Mouse (Mus musculus): ENCODE results near the gene Drosha. TPM values are rescaled to one million over a fixed set of nuclear protein-coding genes. Genes with fewer than 3 reads are reported as not detected.
A peak's percentile ranks its signal among the peaks of the same experiment; 100 is the strongest.
"Not testable (repeated sequence)": the region's sequence is repeated elsewhere in the genome, so short reads cannot be mapped to it uniquely, and the experiment has no call there.

The Drosha gene
- polyA plus RNA-seq (2015; fragmentation: Nextera tagmentation; extraction: Ambion mirVana): 50.0 and 53.8 TPM in 2 replicates

DNA sequence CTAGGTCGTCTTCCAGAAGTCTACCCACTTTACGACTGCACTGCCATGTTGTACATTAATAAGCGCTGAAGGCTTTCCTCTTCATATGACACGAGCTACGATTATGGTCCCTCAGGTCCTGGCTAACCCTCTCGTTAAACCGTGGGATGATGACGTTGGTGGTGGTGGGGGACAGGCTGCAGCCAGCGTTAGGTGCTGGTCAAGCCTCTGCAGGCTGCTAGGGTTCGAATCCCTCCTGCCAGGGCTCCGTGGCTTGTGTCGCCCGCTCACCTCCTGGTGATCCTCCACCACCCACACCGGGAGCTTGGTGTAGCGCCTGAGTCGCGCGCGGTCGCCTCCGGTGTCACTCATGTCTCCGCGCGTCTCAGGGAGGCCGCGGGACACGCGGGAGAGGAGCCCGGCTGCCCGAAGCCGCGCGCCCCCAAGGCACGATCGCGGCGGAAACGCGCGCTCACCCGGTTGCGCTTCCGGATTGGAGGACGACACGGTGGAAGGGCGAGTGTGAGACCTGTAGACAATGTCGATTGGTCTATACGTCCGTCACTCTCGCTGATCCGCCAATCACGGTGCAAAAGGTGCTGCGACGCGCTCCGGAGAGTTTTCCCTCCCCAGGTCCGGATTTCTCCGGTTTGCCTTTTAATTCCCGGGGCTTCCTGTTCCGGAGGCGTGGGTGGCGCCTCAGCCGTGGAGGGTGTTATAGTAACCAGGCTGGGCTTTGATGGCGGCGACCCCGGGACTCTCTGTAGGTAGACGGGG is at the start of gene Drosha, which contains the start of gene 6030458C11Rik:
Drosha (plus strand) TSS at position 619 of the 756 bp plus-strand sequence.
6030458C11Rik (minus strand) TSS at position 453 of the 756 bp plus-strand sequence.
- Histone ChIP-seq H3K9me3 (no peaks in the 10 kb centered on the region), H3K27ac (peak within 1 kb of the TSS; percentile 90), H3K36me3 (peaks cover 44% of the 10 kb centered on the region), H3K27me3 (no peaks in the 10 kb centered on the region), H3K4me3 (peak within 1 kb of the TSS; percentile 80), H3K4me2 (peak within 1 kb of the TSS; percentile 76), H3K9ac (peak within 1 kb of the TSS; percentile 94), H3K4me1 (replicated peaks) (peaks cover 25% of the 10 kb centered on the region)
- WGBS: under 1% methylated on average over 67 of the region's 67 CpGs
- peak; percentile 100 for ATAC-seq (ENCODE audit: low FRiP score)

DNA sequence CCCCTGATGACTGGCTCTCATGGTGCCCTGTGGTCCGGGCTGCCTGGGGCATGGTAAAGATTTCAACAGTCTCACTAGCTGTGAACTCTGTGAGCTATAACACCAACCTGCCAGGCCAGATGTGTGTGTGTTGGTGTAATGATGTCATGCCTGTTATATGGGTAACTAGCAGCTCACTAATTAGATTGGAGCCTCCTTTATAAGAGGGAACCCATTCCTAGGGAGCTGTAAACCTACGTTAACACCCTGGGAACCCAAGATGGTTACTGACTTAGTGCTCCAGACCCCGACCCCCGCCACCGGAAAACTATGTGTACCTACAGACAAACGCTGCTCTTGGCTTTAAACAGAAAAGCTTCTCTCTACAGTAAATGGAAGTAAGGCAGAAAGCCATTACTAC is 43.3 kb upstream of the Drosha start:
- H3K9me3 ChIP-seq: no peaks in the 10 kb centered on the region

GRCm38 (mm10) chr15:12781729-12782326 is 42.8 kb upstream of the Drosha start:
- no peak overlapping the region for H3K4me3 ChIP-seq
- no peak overlapping the region for H3K27ac ChIP-seq
- H3K4me1 ChIP-seq (replicated peaks): no peaks in the 10 kb centered on the region
- no peak overlapping the region for H3K4me2 ChIP-seq
- H3K9ac ChIP-seq: no peak overlapping the region
- WGBS: 81% methylated on average over 13 of the region's 16 CpGs
- no peaks in the 10 kb centered on the region for H3K9me3 ChIP-seq
- ATAC-seq (ENCODE audit: low FRiP score): no peak
- no peaks in the 10 kb centered on the region for H3K36me3 ChIP-seq
- no peaks in the 10 kb centered on the region for H3K27me3 ChIP-seq

More for the DNA sequence above, 43.3 kb upstream of the Drosha start:
- H3K4me3 ChIP-seq: no peak overlapping the region
- no peak overlapping the region for H3K4me2 ChIP-seq
- no peak overlapping the region for H3K27ac ChIP-seq
- no peaks in the 10 kb centered on the region for H3K27me3 ChIP-seq
- no peak overlapping the region for H3K9ac ChIP-seq
- ATAC-seq (ENCODE audit: low FRiP score): no peak
- WGBS: 87% methylated on average over 6 of the region's 6 CpGs
- H3K36me3 ChIP-seq: no peaks in the 10 kb centered on the region
- H3K4me1 ChIP-seq (replicated peaks): no peaks in the 10 kb centered on the region

DNA sequence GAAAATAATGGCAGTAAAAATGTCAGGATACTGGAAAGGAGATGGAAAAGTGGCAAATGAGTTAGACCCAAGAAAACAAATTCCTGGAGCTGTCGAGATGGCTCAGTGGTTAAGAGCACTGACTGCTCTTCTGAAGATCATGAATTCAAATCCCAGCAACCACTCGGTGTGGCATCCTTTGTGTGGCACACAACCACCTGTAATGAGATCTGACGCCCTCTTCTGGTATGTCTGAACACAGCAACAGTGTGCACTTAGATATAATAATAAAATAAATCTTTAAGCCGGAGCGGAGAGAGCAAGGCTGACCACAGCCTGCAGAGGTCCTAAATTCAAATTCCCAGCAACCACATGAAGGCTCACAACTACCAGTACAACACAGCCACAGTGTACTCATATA is 36.1 kb upstream of the Drosha start:
- no peak overlapping the region for H3K9ac ChIP-seq
- 76% methylated on average over 5 of the region's 5 CpGs for WGBS
- no peak for ATAC-seq (ENCODE audit: low FRiP score)
- no peaks in the 10 kb centered on the region for H3K4me1 ChIP-seq (replicated peaks)
- no peaks in the 10 kb centered on the region for H3K27me3 ChIP-seq
- no peak overlapping the region for H3K4me2 ChIP-seq
- H3K4me3 ChIP-seq: no peak overlapping the region
- no peaks in the 10 kb centered on the region for H3K9me3 ChIP-seq
- no peak overlapping the region for H3K27ac ChIP-seq
- H3K36me3 ChIP-seq: no peaks in the 10 kb centered on the region

DNA sequence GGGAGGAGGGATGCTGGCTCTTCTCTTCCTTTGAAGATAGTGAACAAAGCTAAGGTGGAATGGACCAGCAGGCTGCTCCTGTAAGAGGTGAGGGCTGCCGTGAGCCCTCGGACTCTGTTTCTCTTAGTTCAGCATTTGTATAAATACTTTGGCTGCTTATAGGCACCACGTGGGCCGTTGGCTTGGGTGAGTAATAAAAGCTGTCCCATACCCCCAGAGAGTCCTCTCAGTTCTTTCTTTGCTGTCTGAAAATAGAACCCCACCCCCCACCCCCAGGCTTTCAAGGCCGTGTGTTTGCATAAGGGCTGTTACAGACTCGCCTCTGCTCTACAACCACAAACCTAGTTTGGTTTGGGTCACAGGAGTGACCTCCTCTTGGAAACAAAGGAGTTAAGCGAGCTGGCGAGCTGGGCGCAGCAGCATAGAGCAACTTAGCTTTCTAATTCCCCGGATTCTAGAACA is 35.2 kb upstream of the Drosha start:
- H3K36me3 ChIP-seq: no peaks in the 10 kb centered on the region
- H3K4me1 ChIP-seq (replicated peaks): no peaks in the 10 kb centered on the region
- ATAC-seq (ENCODE audit: low FRiP score): no peak; the same call in 1 of the 2 replicates
- 25% methylated on average over 10 of the region's 10 CpGs for WGBS
- H3K9me3 ChIP-seq: no peaks in the 10 kb centered on the region
- H3K27me3 ChIP-seq: no peaks in the 10 kb centered on the region
- no peak overlapping the region for H3K4me3 ChIP-seq
- no peak overlapping the region; the same call in 1 of the 2 replicates for H3K9ac ChIP-seq
- H3K4me2 ChIP-seq: no peak overlapping the region
- no peak overlapping the region for H3K27ac ChIP-seq

GRCm38 (mm10) chr15:12794311-12794710 is 30.3 kb upstream of the Drosha start:
- Histone ChIP-seq H3K4me3 (no peak overlapping the region), H3K36me3 (no peaks in the 10 kb centered on the region), H3K4me1 (replicated peaks) (no peaks in the 10 kb centered on the region), H3K27ac (no peak overlapping the region), H3K9ac (no peak overlapping the region), H3K9me3 (no peaks in the 10 kb centered on the region), H3K4me2 (no peak overlapping the region), H3K27me3 (no peaks in the 10 kb centered on the region)
- ATAC-seq (ENCODE audit: low FRiP score): no peak
- WGBS: 54% methylated on average over 6 of the region's 6 CpGs

DNA sequence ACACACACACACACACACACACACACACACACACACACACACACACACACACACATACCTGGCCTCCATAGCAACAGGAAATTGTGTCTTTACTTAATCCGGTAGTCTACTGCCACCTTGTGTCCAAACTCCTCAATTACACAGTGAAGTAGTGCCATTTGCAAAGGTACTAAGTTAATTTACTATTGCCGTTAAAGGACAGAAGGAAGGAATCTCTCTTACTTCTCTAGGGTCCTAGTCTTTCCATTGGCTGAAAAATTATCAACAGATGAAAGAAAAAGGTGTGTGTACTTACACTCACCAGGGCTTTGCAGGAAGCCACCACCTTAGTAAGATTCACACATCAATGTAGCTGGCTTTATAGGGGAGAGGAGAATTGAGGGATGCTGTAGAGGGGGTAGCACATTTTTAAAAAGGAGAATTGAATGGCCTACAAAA is 29.1 kb upstream of the Drosha start:
- no peak overlapping the region for H3K27ac ChIP-seq
- H3K4me3 ChIP-seq: no peak overlapping the region
- H3K36me3 ChIP-seq: no peaks in the 10 kb centered on the region
- no peak overlapping the region for H3K4me2 ChIP-seq
- ATAC-seq (ENCODE audit: low FRiP score): peak; percentile 67
- H3K4me1 ChIP-seq (replicated peaks): no peaks in the 10 kb centered on the region
- no peaks in the 10 kb centered on the region for H3K27me3 ChIP-seq
- H3K9ac ChIP-seq: no peak overlapping the region
- WGBS: 2% methylated on average over 2 of the region's 2 CpGs
- H3K9me3 ChIP-seq: no peaks in the 10 kb centered on the region

DNA sequence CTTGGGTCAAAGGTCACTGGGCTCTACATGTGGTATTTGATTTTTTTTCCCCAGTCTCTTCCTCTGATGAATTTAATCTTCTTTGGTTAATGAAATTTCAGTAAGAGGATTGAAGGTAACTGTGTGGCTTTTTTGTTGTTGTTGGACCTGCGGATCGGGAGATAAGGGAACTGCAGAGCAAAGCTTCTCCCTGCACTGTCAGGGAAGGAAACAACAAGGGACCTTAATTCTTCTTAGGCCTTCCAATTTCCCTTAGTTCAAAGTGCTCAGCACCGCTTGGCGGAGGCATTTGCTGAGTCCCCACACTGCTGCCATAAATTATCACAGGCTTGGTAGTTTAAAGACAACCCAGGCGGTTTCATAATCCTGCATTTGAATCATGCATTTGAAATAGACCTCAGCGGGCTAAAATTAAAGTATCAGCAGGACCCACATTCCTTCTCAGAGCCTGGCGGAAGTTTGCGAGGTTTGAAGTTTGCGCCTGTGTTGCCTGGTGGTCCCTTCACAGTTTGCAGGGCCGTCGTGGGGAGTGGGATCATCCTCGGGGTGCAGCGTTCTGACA is 28.6 kb upstream of the Drosha start:
- no peak for ATAC-seq (ENCODE audit: low FRiP score)
- H3K27ac ChIP-seq: no peak overlapping the region
- no peaks in the 10 kb centered on the region for H3K4me1 ChIP-seq (replicated peaks)
- no peak overlapping the region for H3K9ac ChIP-seq
- H3K4me3 ChIP-seq: no peak overlapping the region
- no peak overlapping the region for H3K4me2 ChIP-seq
- H3K9me3 ChIP-seq: no peaks in the 10 kb centered on the region
- no peaks in the 10 kb centered on the region for H3K36me3 ChIP-seq
- WGBS: 52% methylated on average over 13 of the region's 13 CpGs
- no peaks in the 10 kb centered on the region for H3K27me3 ChIP-seq

DNA sequence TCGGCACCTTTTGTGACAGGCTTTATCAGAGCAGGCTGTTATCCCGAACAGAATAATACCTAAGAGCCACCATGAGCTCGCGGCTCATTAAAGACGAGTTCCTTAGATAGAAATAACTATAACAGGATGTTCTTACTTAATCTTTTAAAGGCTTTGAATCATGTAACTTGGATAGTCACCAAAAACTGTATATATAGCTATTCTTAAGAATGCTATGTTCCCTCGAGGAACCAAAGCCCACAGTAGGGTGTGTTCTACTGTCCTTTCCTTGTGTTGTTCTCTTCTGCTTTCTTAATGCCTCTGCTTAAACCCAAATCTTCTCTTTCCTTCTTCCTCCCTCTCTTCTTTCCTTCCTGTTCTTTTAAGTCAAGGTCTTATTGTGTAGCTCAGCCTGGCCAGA is 26.6 kb upstream of the Drosha start:
- no peak for ATAC-seq (ENCODE audit: low FRiP score)
- Histone ChIP-seq H3K4me1 (replicated peaks) (no peaks in the 10 kb centered on the region), H3K4me3 (no peak overlapping the region), H3K4me2 (no peak overlapping the region), H3K27ac (no peak overlapping the region), H3K9me3 (no peaks in the 10 kb centered on the region), H3K27me3 (no peaks in the 10 kb centered on the region), H3K36me3 (no peaks in the 10 kb centered on the region), H3K9ac (no peak overlapping the region)
- WGBS: 88% methylated on average over 6 of the region's 6 CpGs

GRCm38 (mm10) chr15:12800405-12801141 is 24.0 kb upstream of the Drosha start:
- no peak for ATAC-seq (ENCODE audit: low FRiP score)
- H3K9me3 ChIP-seq: no peaks in the 10 kb centered on the region
- H3K4me3 ChIP-seq: no peak overlapping the region
- no peak overlapping the region for H3K4me2 ChIP-seq
- no peak overlapping the region for H3K27ac ChIP-seq
- H3K27me3 ChIP-seq: no peaks in the 10 kb centered on the region
- H3K4me1 ChIP-seq (replicated peaks): no peaks in the 10 kb centered on the region
- no peak overlapping the region for H3K9ac ChIP-seq
- 57% methylated on average over 15 of the region's 15 CpGs for WGBS
- no peaks in the 10 kb centered on the region for H3K36me3 ChIP-seq

DNA sequence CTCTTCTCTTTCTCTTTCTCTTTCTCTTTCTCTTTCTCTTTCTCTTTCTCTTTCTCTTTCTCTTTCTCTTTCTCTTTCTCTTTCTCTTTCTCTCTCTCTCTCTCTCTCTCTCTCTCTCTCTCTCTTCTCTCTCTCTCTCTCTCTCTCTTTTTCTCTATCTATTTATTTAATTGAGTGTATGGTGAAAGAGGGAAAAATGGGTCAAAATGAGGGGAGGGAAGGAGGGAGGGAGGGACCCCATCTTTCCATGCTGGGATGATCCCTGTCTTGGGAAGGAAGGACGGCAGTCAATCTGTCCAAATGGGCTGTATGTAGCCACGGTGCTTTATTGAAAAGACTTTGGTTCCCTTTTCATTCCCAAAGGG is 23.5 kb upstream of the Drosha start:
- 78% methylated on average over 2 of the region's 2 CpGs for WGBS
- H3K27ac ChIP-seq; ATAC-seq (ENCODE audit: low FRiP score); H3K4me1 ChIP-seq (replicated peaks); H3K36me3 ChIP-seq; H3K27me3 ChIP-seq; H3K9me3 ChIP-seq; H3K4me2 ChIP-seq; H3K9ac ChIP-seq; H3K4me3 ChIP-seq: not testable (repeated sequence)

DNA sequence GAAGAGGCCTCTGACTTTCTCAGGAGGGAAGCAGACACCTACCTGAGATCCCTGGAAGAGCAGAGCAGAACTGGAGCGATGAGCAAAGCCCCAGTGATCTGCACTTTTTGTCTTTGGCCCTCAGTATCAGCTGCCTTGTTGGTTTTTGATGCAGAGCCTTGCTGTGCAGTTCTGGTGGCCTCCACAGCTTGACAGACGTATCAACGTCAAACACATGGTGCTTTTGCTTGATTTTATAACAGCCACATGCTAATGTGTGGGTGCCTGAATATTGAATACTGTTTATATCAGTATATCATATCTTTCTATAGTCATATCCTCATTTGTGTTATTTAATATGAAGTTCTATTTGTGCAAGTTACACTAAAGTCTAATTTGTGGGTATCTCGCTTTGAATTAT is 19.5 kb upstream of the Drosha start:
- H3K4me3 ChIP-seq: no peak overlapping the region
- H3K27me3 ChIP-seq: no peaks in the 10 kb centered on the region
- H3K36me3 ChIP-seq: peaks cover 39% of the 10 kb centered on the region
- no peak overlapping the region for H3K9ac ChIP-seq
- H3K27ac ChIP-seq: no peak overlapping the region
- 87% methylated on average over 4 of the region's 4 CpGs for WGBS
- ATAC-seq (ENCODE audit: low FRiP score): no peak
- H3K4me1 ChIP-seq (replicated peaks): no peaks in the 10 kb centered on the region
- H3K4me2 ChIP-seq: no peak overlapping the region
- H3K9me3 ChIP-seq: no peaks in the 10 kb centered on the region
